Mouse (Mus musculus) MEL (cell line): ENCODE results near the gene Sgf29.

Experiments
- CTCF ChIP-seq, 3 experiments: IDR thresholded peaks in 2 of 3; conservative IDR thresholded peaks in 1 of 3; 2 replicates each; pipeline ENCODE4 v1.5.1; 2011 to 2012; ENCODE audit warnings: low read length in 3 of 3, low read depth in 2 of 3, mild to moderate bottlenecking in 2 of 3, improper control_type of control experiment in 1 of 3, inconsistent platforms in 1 of 3, mixed read lengths in 1 of 3, moderate library complexity in 1 of 3; ENCODE audit not compliant: control insufficient read depth in 1 of 3, insufficient read depth in 1 of 3, poor library complexity in 1 of 3, severe bottlenecking in 1 of 3
- EP300 ChIP-seq, 2 experiments: IDR thresholded peaks; 2 replicates each; pipeline ENCODE4 v1.6.1; 2011; ENCODE audit warnings: improper control_type of control experiment in 2 of 2, low read length in 2 of 2, low read depth in 1 of 2, mild to moderate bottlenecking in 1 of 2
- HCFC1 ChIP-seq: IDR thresholded peaks from 2 replicates; pipeline ENCODE4 v1.6.1; 2012; ENCODE audit warnings: low read depth, mild to moderate bottlenecking, inconsistent platforms, low read length, improper control_type of control experiment, moderate library complexity
- POLR2A ChIP-seq, 2 experiments: IDR thresholded peaks; 2 replicates each; pipeline ENCODE4 v1.6.1; 2011 to 2012; ENCODE audit warnings: low read length in 2 of 2, mild to moderate bottlenecking in 2 of 2, control low read depth in 1 of 2, improper control_type of control experiment in 1 of 2, low read depth in 1 of 2, moderate library complexity in 1 of 2; ENCODE audit not compliant: control insufficient read depth in 1 of 2, insufficient read depth in 1 of 2, poor library complexity in 1 of 2
- TAL1 ChIP-seq: IDR thresholded peaks from 2 replicates; pipeline ENCODE4 v1.6.1; 2012; ENCODE audit warnings: mild to moderate bottlenecking, inconsistent platforms, low read length, moderate library complexity, mixed read lengths
- TBP ChIP-seq: IDR thresholded peaks from 2 replicates; pipeline ENCODE4 v1.8.0; 2011; ENCODE audit warnings: low read depth, low read length, improper control_type of control experiment
- USF2 ChIP-seq, 2 experiments: IDR thresholded peaks; 2 replicates each; pipeline ENCODE4 v1.6.1; 2011 to 2012; ENCODE audit warnings: improper control_type of control experiment in 2 of 2, low read length in 2 of 2, borderline replicate concordance in 1 of 2, inconsistent platforms in 1 of 2, low read depth in 1 of 2, mild to moderate bottlenecking in 1 of 2; ENCODE audit not compliant: insufficient read depth in 1 of 2

- no peak for TF ChIP-seq CTCF (IDR thresholded peaks at IDR 0.05 in 2 of 3, conservative IDR thresholded peaks at IDR 0.05 in 1 of 3; ENCODE audit: control insufficient read depth in 1 of 3, insufficient read depth in 1 of 3, low read depth in 2 of 3, low read length in 3 of 3, poor library complexity in 1 of 3, severe bottlenecking in 1 of 3)
- TF ChIP-seq HCFC1: no peak
- TF ChIP-seq TBP: no peak
- TF ChIP-seq TAL1: no peak
- no peak for TF ChIP-seq USF2 (IDR thresholded peaks at IDR 0.05; ENCODE audit: borderline replicate concordance in 1 of 2, insufficient read depth in 1 of 2, low read depth in 1 of 2, low read length in 2 of 2)
- TF ChIP-seq POLR2A (IDR thresholded peaks at IDR 0.05; ENCODE audit: control insufficient read depth in 1 of 2, insufficient read depth in 1 of 2, low read depth in 1 of 2, low read length in 2 of 2, poor library complexity in 1 of 2): no peak
- TF ChIP-seq EP300 (IDR thresholded peaks at IDR 0.05; ENCODE audit: low read depth in 1 of 2, low read length in 2 of 2): no peak
Measured at GRCm38 (mm10) chr7:126692426-126692825, 43.3 kb downstream of the Sgf29 start.
